In the genomic region with DNA sequence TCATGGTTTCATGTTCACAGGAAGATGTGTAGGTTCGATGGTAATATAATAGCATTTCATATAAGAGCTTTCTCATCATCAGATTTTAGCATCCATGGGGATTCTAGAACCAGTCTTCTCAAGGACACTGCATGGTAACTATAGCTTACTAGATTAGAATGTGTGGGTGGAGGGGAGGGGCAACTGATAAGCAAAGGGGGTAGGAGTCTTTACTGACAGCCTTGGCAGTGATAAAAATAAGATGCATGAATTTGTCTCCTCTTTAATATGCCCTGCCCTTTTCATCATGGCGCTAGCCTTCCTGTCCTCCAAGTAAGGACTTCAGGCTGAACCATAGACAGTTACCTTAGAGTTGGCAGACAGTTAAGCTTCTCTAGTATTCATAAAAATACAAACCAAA, we compare ENCODE assay signal across 31 mouse cellular contexts.
DNase-seq lines count a peak whose midpoint lies in the region; ATAC-seq and TF ChIP-seq lines count a peak whose summit lies in the region.
"Had no signal": no experiment of that assay in that cellular context is flagged by ENCODE, and none has a peak within 500 bp of the region (broad histone marks: within the 10 kb centered on the region; RNA-seq: fewer than 3 reads in every experiment).

No protein-coding gene starts in this region.

- 77% methylated on average over 2 of the region's 2 CpGs for WGBS in liver, postnatal 0 days (ENCODE audit: insufficient replicate concordance)
- 83% methylated on average over 2 of the region's 2 CpGs for WGBS in liver, embryonic 11.5 days
- 66% methylated on average over 2 of the region's 2 CpGs for WGBS in liver, embryonic 14.5 days (ENCODE audit: insufficient replicate concordance)

- no peak for ATAC-seq in liver, postnatal 0 days
- peak; percentile 53; the same call in 1 of the 2 replicates for ATAC-seq in liver, embryonic 11.5 days (replicated peaks; ENCODE audit: low FRiP score)
- peak; percentile 65; the same call in 1 of the 2 replicates for ATAC-seq in liver, embryonic 14.5 days (ENCODE audit: insufficient read depth)
- ATAC-seq in granulocyte monocyte progenitor cell, adult 5-6 weeks (replicated peaks; ENCODE audit: poor library complexity, severe bottlenecking): no peak
- ATAC-seq: activated CD4-positive, CD25-positive, alpha-beta regulatory T cell, adult 4 months; forebrain, embryonic 15.5 days; hindbrain, embryonic 16.5 days had no signal

- no peak for TF ChIP-seq CTCF in liver, postnatal 0 days (IDR thresholded peaks at IDR 0.05; ENCODE audit: low read depth)
- TF ChIP-seq CTCF in liver, embryonic 14.5 days (IDR thresholded peaks at IDR 0.05; ENCODE audit: low read depth): no peak

- no peak for TF ChIP-seq EP300 in liver, postnatal 0 days (IDR thresholded peaks at IDR 0.05; ENCODE audit: low read depth)
- TF ChIP-seq EP300 in liver, embryonic 14.5 days (IDR thresholded peaks at IDR 0.05; ENCODE audit: low read depth): no peak

- DNase-seq in liver: peak; percentile 24
- DNase-seq in liver, postnatal 0 days: no peak
- no peak for DNase-seq in liver, embryonic 11.5 days (ENCODE audit: low spot score)
- DNase-seq in liver, embryonic 14.5 days (ENCODE audit: low read depth in 3 of 3, low spot score in 3 of 3): no peak
- no peak for DNase-seq in cerebellum, adult 11-12 months
- DNase-seq in kidney, adult 18-20 months: no peak
- DNase-seq: adrenal gland, adult 8-10 months; adrenal gland, postnatal 25 days; B cell, adult 2 months; cerebellum, adult 11 months; cerebellum, adult 8-10 months; cerebellum, postnatal 10 days; cerebellum, postnatal 36 days; embryo, embryonic 11 days; gastrocnemius, postnatal 25 days; heart, postnatal 10 days; heart, postnatal 36 days had no signal

- no peaks in the 10 kb centered on the region for H3K27me3 ChIP-seq in liver, postnatal 0 days (ENCODE audit: insufficient read depth, low read length)
- H3K27me3 ChIP-seq in liver, embryonic 11.5 days (replicated peaks; ENCODE audit: control insufficient read depth, insufficient read depth, low read length): no peaks in the 10 kb centered on the region
- no peaks in the 10 kb centered on the region for H3K27me3 ChIP-seq in liver, embryonic 14.5 days (ENCODE audit: control insufficient read depth, insufficient read depth, low read length)
- H3K27me3 ChIP-seq: CH12.LX; embryonic facial prominence, embryonic 13.5 days; forebrain, embryonic 12.5 days; forebrain, embryonic 15.5 days; heart, embryonic 12.5 days; heart, embryonic 15.5 days; hindbrain, embryonic 13.5 days had no signal

- H3K4me1 ChIP-seq in liver, postnatal 0 days (ENCODE audit: insufficient read depth): no peaks in the 10 kb centered on the region
- no peaks in the 10 kb centered on the region; the same call in 1 of the 2 replicates for H3K4me1 ChIP-seq in liver, embryonic 11.5 days (replicated peaks; ENCODE audit: control insufficient read depth, insufficient read depth, low read length)
- peaks cover 5 to 6% of the 10 kb centered on the region in 2 experiments; a peak in 3 of 4 replicates for H3K4me1 ChIP-seq in liver, embryonic 14.5 days (replicated peaks; ENCODE audit: control insufficient read depth in 2 of 2, insufficient read depth in 2 of 2, low read length in 1 of 2)
- H3K4me1 ChIP-seq: embryonic facial prominence, embryonic 10.5 days; embryonic facial prominence, embryonic 13.5 days; forebrain, embryonic 12.5 days; forebrain, embryonic 15.5 days; heart, embryonic 12.5 days; heart, embryonic 15.5 days; hindbrain, embryonic 10.5 days; hindbrain, embryonic 13.5 days had no signal

- no peaks in the 10 kb centered on the region for H3K36me3 ChIP-seq in liver, postnatal 0 days (replicated peaks; ENCODE audit: insufficient read depth, low read length)
- no peaks in the 10 kb centered on the region for H3K36me3 ChIP-seq in liver, embryonic 11.5 days (ENCODE audit: control insufficient read depth, insufficient read depth, low read length)
- no peaks in the 10 kb centered on the region for H3K36me3 ChIP-seq in liver, embryonic 14.5 days (replicated peaks; ENCODE audit: control insufficient read depth, insufficient read depth, low read depth)
- H3K36me3 ChIP-seq: embryonic facial prominence, embryonic 10.5 days; embryonic facial prominence, embryonic 13.5 days; forebrain, embryonic 12.5 days; forebrain, embryonic 15.5 days; G1E; heart, embryonic 12.5 days; heart, embryonic 15.5 days; hindbrain, embryonic 10.5 days; hindbrain, embryonic 13.5 days had no signal

- no peak overlapping the region for H3K9ac ChIP-seq in liver, postnatal 0 days (replicated peaks)
- H3K9ac ChIP-seq in liver, embryonic 11.5 days (ENCODE audit: low read depth, low read length): no peak overlapping the region
- no peak overlapping the region for H3K9ac ChIP-seq in liver, embryonic 14.5 days (replicated peaks)
- H3K9ac ChIP-seq: embryonic facial prominence, embryonic 13.5 days; forebrain, embryonic 12.5 days; forebrain, embryonic 15.5 days; heart, embryonic 12.5 days; heart, embryonic 15.5 days; hindbrain, embryonic 13.5 days had no signal

- H3K4me2 ChIP-seq in liver, postnatal 0 days (ENCODE audit: low read depth, low read length): no peak overlapping the region
- H3K4me2 ChIP-seq in liver, embryonic 11.5 days: no peak overlapping the region
- no peak overlapping the region for H3K4me2 ChIP-seq in liver, embryonic 14.5 days (ENCODE audit: low read depth)
- H3K4me2 ChIP-seq: embryonic facial prominence, embryonic 13.5 days; forebrain, embryonic 12.5 days; forebrain, embryonic 15.5 days; heart, embryonic 12.5 days; heart, embryonic 15.5 days; hindbrain, embryonic 13.5 days had no signal

- H3K9me3 ChIP-seq in liver, postnatal 0 days (ENCODE audit: low read length): no peaks in the 10 kb centered on the region
- no peaks in the 10 kb centered on the region for H3K9me3 ChIP-seq in liver, embryonic 11.5 days (ENCODE audit: control insufficient read depth, low read length)
- no peaks in the 10 kb centered on the region for H3K9me3 ChIP-seq in liver, embryonic 14.5 days (ENCODE audit: control insufficient read depth, low read length)
- H3K9me3 ChIP-seq: embryonic facial prominence, embryonic 10.5 days; embryonic facial prominence, embryonic 13.5 days; forebrain, embryonic 12.5 days; forebrain, embryonic 15.5 days; G1E; heart, embryonic 12.5 days; heart, embryonic 15.5 days; hindbrain, embryonic 10.5 days; hindbrain, embryonic 13.5 days had no signal

- H3K27ac ChIP-seq in liver, postnatal 0 days (ENCODE audit: low read depth): no peak overlapping the region
- H3K27ac ChIP-seq in liver, embryonic 11.5 days (ENCODE audit: low read depth, low read length): no peak overlapping the region
- H3K27ac ChIP-seq in liver, embryonic 14.5 days: no peak overlapping the region
- H3K27ac ChIP-seq: embryonic facial prominence, embryonic 10.5 days; embryonic facial prominence, embryonic 13.5 days; forebrain, embryonic 12.5 days; forebrain, embryonic 15.5 days; heart, embryonic 15.5 days; hindbrain, embryonic 10.5 days; hindbrain, embryonic 13.5 days had no signal

- H3K4me3 ChIP-seq in liver, postnatal 0 days (ENCODE audit: low read depth, low read length): no peak overlapping the region
- no peak overlapping the region for H3K4me3 ChIP-seq in liver, embryonic 11.5 days (ENCODE audit: low read depth, low read length)
- H3K4me3 ChIP-seq in liver, embryonic 14.5 days (ENCODE audit: insufficient read depth in 1 of 2, low read depth in 2 of 2, low read length in 2 of 2): no peak overlapping the region
- H3K4me3 ChIP-seq: embryonic facial prominence, embryonic 10.5 days; embryonic facial prominence, embryonic 13.5 days; erythroblast, embryonic 14.5 days; forebrain, embryonic 12.5 days; forebrain, embryonic 15.5 days; heart, embryonic 12.5 days; heart, embryonic 15.5 days; hindbrain, embryonic 10.5 days; hindbrain, embryonic 13.5 days had no signal

Comparison
In these comparisons a context has a peak if more than half of its experiments do, and no peak if none do; other contexts are left out.
1. ATAC-seq: peak in liver, embryonic 11.5 days (single experiment) and liver, embryonic 14.5 days (single experiment); none in liver, postnatal 0 days (single experiment) and granulocyte monocyte progenitor cell, adult 5-6 weeks (single experiment).